Mouse (Mus musculus) ES-Bruce4 (cell line): ENCODE measurements around the gene Olfr314. TPM values are rescaled to one million over a fixed set of nuclear protein-coding genes. Genes with fewer than 3 reads are reported as not detected.

ENCODE experiments used
- H3K27ac ChIP-seq: 2 replicates; pipeline ENCODE4 v1.5.1; 2012; ENCODE audit warnings: low read length, inconsistent platforms; ENCODE audit not compliant: insufficient read depth
- H3K27me3 ChIP-seq: 2 replicates; pipeline ENCODE4 v1.6.1; 2012; ENCODE audit warnings: mild to moderate bottlenecking, low read length, inconsistent platforms; ENCODE audit not compliant: control insufficient read depth, poor library complexity, insufficient read depth, severe bottlenecking
- H3K36me3 ChIP-seq: 2 replicates; pipeline ENCODE4 v1.6.1; 2012; ENCODE audit warnings: inconsistent platforms, mild to moderate bottlenecking, low read length, moderate library complexity; ENCODE audit not compliant: control insufficient read depth, poor library complexity, insufficient read depth, severe bottlenecking
- H3K4me1 ChIP-seq: one replicate; pipeline ENCODE4 v1.8.1; 2011; ENCODE audit warnings: low read length; ENCODE audit not compliant: control insufficient read depth, insufficient read depth
- H3K4me3 ChIP-seq: 2 replicates; pipeline ENCODE4 v1.5.1; 2011; ENCODE audit warnings: low read depth, mild to moderate bottlenecking, low read length
- H3K9ac ChIP-seq: 2 replicates; pipeline ENCODE4 v1.6.1; 2012; ENCODE audit warnings: low read depth, mild to moderate bottlenecking, inconsistent platforms; ENCODE audit not compliant: poor library complexity, severe bottlenecking
- H3K9me3 ChIP-seq: replicated peaks from 2 replicates; pipeline ENCODE4 v1.6.1; 2012; ENCODE audit warnings: mild to moderate bottlenecking, low read length, inconsistent platforms; ENCODE audit not compliant: control insufficient read depth, poor library complexity, insufficient read depth, severe bottlenecking
- CTCF ChIP-seq: IDR thresholded peaks from one replicate; pipeline ENCODE4 v1.8.1; 2011; ENCODE audit warnings: low read depth, low read length
- EP300 ChIP-seq: IDR thresholded peaks from 2 replicates; pipeline ENCODE4 v1.6.1; 2011; ENCODE audit warnings: low read depth, low read length; ENCODE audit not compliant: insufficient read depth
- POLR2A ChIP-seq: IDR thresholded peaks from one replicate; pipeline ENCODE4 v1.8.1; 2011; ENCODE audit warnings: low read length; ENCODE audit not compliant: insufficient read depth
- polyA plus RNA-seq: library from polyadenylated mRNA; stranded (reverse); fragments of >200 nt; gene quantifications from 2 replicates; pipeline ENCODE4 v1.2.4, GENCODE M21; 2011; ENCODE audit warnings: low read depth; ENCODE audit not compliant: missing spikeins, insufficient read depth, insufficient read length

Gene Olfr314
- polyA plus RNA-seq, 1 experiment, result not detected

GRCm38 (mm10) chr11:58784182-58784581 lies 1.4 kb downstream of the Olfr314 start:
- Histone ChIP-seq H3K9me3 (no peaks in the 10 kb centered on the region), H3K36me3 (no peaks in the 10 kb centered on the region), H3K4me1 (no peaks in the 10 kb centered on the region), H3K9ac (no peak overlapping the region), H3K27me3 (no peaks in the 10 kb centered on the region), H3K27ac (no peak overlapping the region), H3K4me3 (no peak overlapping the region)
- TF ChIP-seq CTCF (no peak), EP300 (no peak), POLR2A (no peak)

- H3K9me3 ChIP-seq, result no peaks in the 10 kb centered on the region
- TF ChIP-seq POLR2A (no peak), EP300 (no peak), CTCF (no peak)
- no peak overlapping the region for H3K4me3 ChIP-seq
- no peak overlapping the region for H3K27ac ChIP-seq
- H3K9ac ChIP-seq, result no peak overlapping the region
- no peaks in the 10 kb centered on the region for H3K4me1 ChIP-seq
- H3K27me3 ChIP-seq, result no peaks in the 10 kb centered on the region
- no peaks in the 10 kb centered on the region for H3K36me3 ChIP-seq
Measured at GRCm38 (mm10) chr11:58787651-58788050, 4.9 kb downstream of the Olfr314 start.

GRCm38 (mm10) chr11:58788346-58788745 lies 5.6 kb downstream of the Olfr314 start:
- H3K9ac ChIP-seq, result no peak overlapping the region
- no peaks in the 10 kb centered on the region for H3K27me3 ChIP-seq
- no peaks in the 10 kb centered on the region for H3K9me3 ChIP-seq
- no peaks in the 10 kb centered on the region for H3K36me3 ChIP-seq
- H3K4me3 ChIP-seq, result no peak overlapping the region
- no peaks in the 10 kb centered on the region for H3K4me1 ChIP-seq
- TF ChIP-seq CTCF, result no peak
- no peak for TF ChIP-seq POLR2A
- no peak for TF ChIP-seq EP300
- H3K27ac ChIP-seq, result no peak overlapping the region

- H3K9me3 ChIP-seq, result no peaks in the 10 kb centered on the region
- H3K4me1 ChIP-seq, result no peaks in the 10 kb centered on the region
- no peak overlapping the region for H3K27ac ChIP-seq
- no peaks in the 10 kb centered on the region for H3K27me3 ChIP-seq
- TF ChIP-seq EP300, result no peak
- TF ChIP-seq POLR2A, result no peak
- no peak for TF ChIP-seq CTCF
- no peaks in the 10 kb centered on the region for H3K36me3 ChIP-seq
- H3K4me3 ChIP-seq, result no peak overlapping the region
- H3K9ac ChIP-seq, result no peak overlapping the region
Measured at GRCm38 (mm10) chr11:58789532-58789931, 6.8 kb downstream of the Olfr314 start.

GRCm38 (mm10) chr11:58790053-58790452 lies 7.3 kb downstream of the Olfr314 start:
- Histone ChIP-seq H3K27me3 (no peaks in the 10 kb centered on the region; the same call in 1 of the 2 replicates), H3K9ac (no peak overlapping the region), H3K27ac (no peak overlapping the region), H3K36me3 (no peaks in the 10 kb centered on the region), H3K9me3 (no peaks in the 10 kb centered on the region), H3K4me1 (no peaks in the 10 kb centered on the region), H3K4me3 (no peak overlapping the region)
- TF ChIP-seq EP300 (no peak), CTCF (no peak), POLR2A (no peak)

DNA sequence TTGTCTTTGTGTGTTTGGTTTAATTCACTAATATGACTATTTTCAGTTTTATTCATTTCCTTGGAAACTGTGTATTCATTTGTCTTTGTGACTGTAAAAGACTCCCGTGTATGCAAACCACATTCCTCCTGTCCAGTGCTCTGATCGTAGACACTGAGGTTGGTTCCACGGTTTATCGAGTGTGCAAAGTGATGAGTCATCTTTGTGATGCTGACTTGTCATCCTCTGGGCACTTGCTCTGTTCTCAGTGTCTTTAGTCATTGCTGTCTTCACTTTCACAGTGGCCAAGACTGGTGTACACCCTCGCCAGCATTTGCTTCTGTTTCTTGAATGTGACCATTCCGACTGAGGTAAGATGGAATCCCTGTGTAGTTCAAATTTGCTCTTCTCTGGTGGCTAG lies 7.9 kb downstream of the Olfr314 start:
- no peak overlapping the region for H3K9ac ChIP-seq
- H3K27ac ChIP-seq, result no peak overlapping the region
- H3K36me3 ChIP-seq, result no peaks in the 10 kb centered on the region
- H3K9me3 ChIP-seq, result no peaks in the 10 kb centered on the region
- no peaks in the 10 kb centered on the region; the same call in 1 of the 2 replicates for H3K27me3 ChIP-seq
- TF ChIP-seq EP300, result no peak
- TF ChIP-seq POLR2A, result no peak
- TF ChIP-seq CTCF, result no peak
- H3K4me3 ChIP-seq, result no peak overlapping the region
- no peaks in the 10 kb centered on the region for H3K4me1 ChIP-seq
